Mouse (Mus musculus): ENCODE data around the gene Tas2r134.

Tas2r134 gene

GRCm38 (mm10) chr2:51627211-51627610, at the start of gene Tas2r134:
Gene Tas2r134, plus strand, starts transcription at chr2:51627511.
- no peak for DNase-seq (ENCODE audit: low spot score in 2 of 2)

GRCm38 (mm10) chr2:51579767-51580166, 47.5 kb upstream of the Tas2r134 start:
- DNase-seq (ENCODE audit: low spot score in 2 of 2) = no peak

GRCm38 (mm10) chr2:51584050-51585046, 43.0 kb upstream of the Tas2r134 start:
- no peak for DNase-seq (ENCODE audit: low spot score in 2 of 2)

- DNase-seq (ENCODE audit: low spot score in 2 of 2) = no peak
Measured at GRCm38 (mm10) chr2:51588336-51588735, 39.0 kb upstream of the Tas2r134 start.

- DNase-seq (ENCODE audit: low spot score in 2 of 2) = no peak
Measured at GRCm38 (mm10) chr2:51588895-51589294, 38.4 kb upstream of the Tas2r134 start.

GRCm38 (mm10) chr2:51589627-51590026, 37.7 kb upstream of the Tas2r134 start:
- no peak for DNase-seq (ENCODE audit: low spot score in 2 of 2)

GRCm38 (mm10) chr2:51590308-51590707, 37.0 kb upstream of the Tas2r134 start:
- no peak for DNase-seq (ENCODE audit: low spot score in 2 of 2)

- DNase-seq (ENCODE audit: low spot score in 2 of 2) = no peak
Measured at GRCm38 (mm10) chr2:51592157-51592556, 35.2 kb upstream of the Tas2r134 start.

- no peak for DNase-seq (ENCODE audit: low spot score in 2 of 2)
Measured at GRCm38 (mm10) chr2:51599473-51600201, 27.7 kb upstream of the Tas2r134 start.

GRCm38 (mm10) chr2:51600202-51600487, 27.2 kb upstream of the Tas2r134 start:
- DNase-seq (ENCODE audit: low spot score in 2 of 2) = no peak

- DNase-seq (ENCODE audit: low spot score in 2 of 2) = no peak
Measured at GRCm38 (mm10) chr2:51600873-51601272, 26.4 kb upstream of the Tas2r134 start.

GRCm38 (mm10) chr2:51610305-51610704, 17.0 kb upstream of the Tas2r134 start:
- no peak for DNase-seq (ENCODE audit: low spot score in 2 of 2)

- DNase-seq (ENCODE audit: low spot score in 2 of 2) = no peak
Measured at GRCm38 (mm10) chr2:51610897-51611296, 16.4 kb upstream of the Tas2r134 start.

GRCm38 (mm10) chr2:51613716-51614115, 13.6 kb upstream of the Tas2r134 start:
- DNase-seq (ENCODE audit: low spot score in 2 of 2) = no peak

GRCm38 (mm10) chr2:51621931-51622330, 5.4 kb upstream of the Tas2r134 start:
- DNase-seq (ENCODE audit: low spot score in 2 of 2) = no peak

GRCm38 (mm10) chr2:51626007-51626406, 1.3 kb upstream of the Tas2r134 start:
- no peak for DNase-seq (ENCODE audit: low spot score in 2 of 2)

GRCm38 (mm10) chr2:51631428-51631827, 4.1 kb downstream of the Tas2r134 start:
- DNase-seq (ENCODE audit: low spot score in 2 of 2) = no peak

GRCm38 (mm10) chr2:51637681-51638080, 10.4 kb downstream of the Tas2r134 start:
- DNase-seq (ENCODE audit: low spot score in 2 of 2) = no peak

GRCm38 (mm10) chr2:51641635-51642034, 14.3 kb downstream of the Tas2r134 start:
- no peak for DNase-seq (ENCODE audit: low spot score in 2 of 2)

- DNase-seq (ENCODE audit: low spot score in 2 of 2) = no peak
Measured at GRCm38 (mm10) chr2:51643244-51644139, 16.2 kb downstream of the Tas2r134 start.

- no peak for DNase-seq (ENCODE audit: low spot score in 2 of 2)
Measured at GRCm38 (mm10) chr2:51647972-51648371, 20.7 kb downstream of the Tas2r134 start.

- DNase-seq (ENCODE audit: low spot score in 2 of 2) = no peak
Measured at GRCm38 (mm10) chr2:51649887-51650286, 22.6 kb downstream of the Tas2r134 start.

Data from spleen, postnatal 36 days (tissue).